Mouse (Mus musculus) embryonic facial prominence, embryonic 10.5 days (tissue): ENCODE measurements around the gene Igsf8. TPM values are rescaled to one million over a fixed set of nuclear protein-coding genes. Genes with fewer than 3 reads are reported as not detected.

Source experiments
- DNase-seq: peaks from one replicate; pipeline ENCODE4 v3.0.0-alpha.2; 2017; ENCODE audit warnings: low spot score
- H3K27ac ChIP-seq: fragments of 300-500 bp; sonication (generic); replicated peaks from 2 replicates; pipeline ENCODE4 v1.5.1; 2016; ENCODE audit warnings: mild to moderate bottlenecking
- H3K27me3 ChIP-seq: fragments of 300-500 bp; sonication (generic); replicated peaks from 2 replicates; pipeline ENCODE4 v1.6.1; 2016; ENCODE audit warnings: low read depth, mild to moderate bottlenecking; ENCODE audit not compliant: poor library complexity, severe bottlenecking
- H3K36me3 ChIP-seq: fragments of 300-500 bp; sonication (generic); replicated peaks from 2 replicates; pipeline ENCODE4 v1.6.1; 2016; ENCODE audit warnings: mild to moderate bottlenecking, moderate library complexity
- H3K4me1 ChIP-seq: fragments of 300-500 bp; sonication (generic); 2 replicates; pipeline ENCODE4 v1.6.1; 2016
- H3K4me3 ChIP-seq: fragments of 300-500 bp; sonication (generic); 2 replicates; pipeline ENCODE4 v1.5.1; 2016; ENCODE audit warnings: mild to moderate bottlenecking, moderate library complexity
- H3K9me3 ChIP-seq: fragments of 300-500 bp; sonication (generic); 2 replicates; pipeline ENCODE4 v1.6.1; 2016; ENCODE audit warnings: mild to moderate bottlenecking
- WGBS: fragments of 180-500 bp; shearing (Covaris S2); methylation state at CpG from one replicate; pipeline ENCODE4 v1.1.7; 2016; 5-methylcytosine and 5-hydroxymethylcytosine counted together
- polyA plus RNA-seq: library from polyadenylated mRNA; unstranded; fragments of >200 nt; fragmentation: Nextera tagmentation; extraction: Ambion mirVana; gene quantifications from 2 replicates; pipeline ENCODE4 v1.2.1, GENCODE M21; 2016

The Igsf8 gene
- polyA plus RNA-seq, 1 experiment from 2014 or later, result 33.7 TPM

DNA sequence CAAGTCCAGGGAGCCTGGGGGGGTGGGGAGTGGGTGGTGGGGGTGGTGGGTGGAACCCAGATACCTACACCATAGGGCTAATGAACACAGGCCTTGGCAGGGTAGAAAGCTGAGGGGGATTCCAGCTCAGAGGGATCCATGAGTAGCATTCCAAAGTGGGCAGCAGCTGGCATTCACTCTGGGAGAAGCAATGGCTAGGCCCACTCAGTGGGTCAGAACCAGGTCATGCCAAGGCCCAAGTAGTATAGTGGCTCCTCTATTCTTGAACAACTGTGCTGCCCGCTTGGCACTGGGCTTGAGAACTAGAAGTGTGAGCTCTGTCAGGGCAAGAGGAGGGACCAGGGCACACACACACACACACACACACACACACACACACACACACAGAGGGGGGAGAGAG is 47.0 kb downstream of the Igsf8 start:
- H3K4me1 ChIP-seq, result peaks cover 63% of the 10 kb centered on the region
- peaks cover 16% of the 10 kb centered on the region for H3K27me3 ChIP-seq
- no peak overlapping the region for H3K4me3 ChIP-seq
- no peaks in the 10 kb centered on the region for H3K36me3 ChIP-seq
- DNase-seq, result no peak
- no peaks in the 10 kb centered on the region for H3K9me3 ChIP-seq
- peak overlapping the region; percentile 51 for H3K27ac ChIP-seq
- WGBS, result 95% methylated on average over 1 of the region's 1 CpGs

DNA sequence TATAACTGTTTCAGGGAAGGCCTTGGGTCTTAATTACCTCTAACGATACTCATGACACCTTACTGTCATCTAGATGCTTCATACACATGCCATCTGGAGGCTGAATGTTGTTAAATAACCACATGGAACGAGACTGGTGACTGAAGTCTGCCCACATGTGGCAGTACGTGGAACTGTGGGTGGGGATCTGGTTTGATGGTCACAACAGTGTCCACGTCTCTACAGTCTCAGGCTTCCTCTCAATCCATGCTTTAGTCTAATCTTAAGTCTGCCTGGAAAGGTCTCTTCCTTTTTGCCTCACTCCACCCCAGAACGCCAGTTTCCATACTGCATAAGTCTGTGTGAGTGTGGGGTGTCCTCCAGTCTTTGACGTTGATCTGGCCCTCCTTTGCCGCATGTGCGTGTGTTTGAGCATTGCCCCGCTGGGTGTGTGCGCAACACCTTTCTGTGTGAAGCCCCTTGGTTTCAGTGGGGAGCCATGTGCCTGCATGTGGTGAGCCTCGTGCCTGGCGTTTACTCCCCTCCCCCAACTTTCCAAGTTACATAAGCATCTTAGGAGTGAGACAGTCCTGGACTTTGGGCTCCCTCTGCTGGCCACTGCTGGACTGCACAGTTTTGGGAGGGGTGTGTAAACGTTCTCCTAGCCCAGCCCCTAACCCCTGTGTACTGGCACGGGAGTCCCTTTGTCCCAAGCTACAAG is 48.4 kb downstream of the Igsf8 start:
- WGBS, result 6% methylated on average over 14 of the region's 14 CpGs
- DNase-seq, result peak; percentile 95
- peak overlapping the region; percentile 50 for H3K4me3 ChIP-seq
- H3K36me3 ChIP-seq, result no peaks in the 10 kb centered on the region
- peaks cover 69% of the 10 kb centered on the region for H3K4me1 ChIP-seq
- H3K27me3 ChIP-seq, result peaks cover 29% of the 10 kb centered on the region
- H3K9me3 ChIP-seq, result no peaks in the 10 kb centered on the region
- H3K27ac ChIP-seq, result peak overlapping the region; percentile 92

GRCm38 (mm10) chr1:172311248-172311906 is 49.9 kb downstream of the Igsf8 start:
- WGBS, result 6% methylated on average over 23 of the region's 23 CpGs

DNA sequence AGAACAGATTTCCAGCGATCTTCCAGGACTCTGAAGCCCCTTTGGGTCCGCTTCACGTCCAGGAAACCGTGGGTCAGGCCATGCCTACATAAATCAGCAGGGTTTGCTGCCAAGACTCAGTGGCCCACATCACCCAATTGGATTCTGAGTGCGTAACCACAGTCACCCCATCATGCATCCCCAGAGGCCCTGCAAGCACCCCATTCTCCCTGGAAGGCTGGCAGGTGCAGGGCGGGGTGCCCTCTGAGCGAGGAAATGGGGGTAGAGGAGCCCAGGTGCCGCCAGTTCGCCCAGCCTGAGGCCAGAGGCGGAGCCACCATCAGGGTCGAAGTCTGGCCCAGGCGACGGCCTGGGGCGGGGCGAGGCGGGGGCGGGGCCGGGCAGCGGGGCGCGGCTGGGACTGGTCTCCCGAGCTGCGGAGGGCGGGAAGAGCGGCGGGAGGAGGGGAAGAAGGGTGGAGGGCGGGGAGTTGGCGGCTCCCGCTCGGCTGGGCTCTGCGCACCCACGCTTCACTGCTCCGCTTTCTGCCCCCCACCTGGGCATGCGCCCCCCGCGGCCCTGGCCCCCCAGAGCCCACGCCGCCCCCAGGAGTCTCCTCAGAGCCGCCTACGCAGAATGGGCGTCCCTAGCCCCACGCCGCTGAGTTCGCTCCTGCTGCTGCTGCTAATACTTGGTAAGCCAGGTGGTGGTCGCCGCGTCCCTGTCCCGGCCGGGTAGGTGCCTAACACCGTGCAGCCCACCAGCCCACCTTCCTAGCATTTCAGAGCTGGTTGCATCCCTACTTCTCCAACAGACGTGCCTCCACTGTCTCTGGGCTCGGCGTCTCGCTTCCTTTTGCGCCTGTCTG is 50.7 kb downstream of the Igsf8 start:
- peak; percentile 94 for DNase-seq
- H3K4me3 ChIP-seq, result peak overlapping the region; percentile 80
- peak overlapping the region; percentile 87 for H3K27ac ChIP-seq
- peaks cover 5% of the 10 kb centered on the region; the same call in 1 of the 2 replicates for H3K36me3 ChIP-seq
- H3K4me1 ChIP-seq, result peaks cover 71% of the 10 kb centered on the region
- H3K9me3 ChIP-seq, result no peaks in the 10 kb centered on the region
- H3K27me3 ChIP-seq, result peaks cover 35% of the 10 kb centered on the region
- under 1% methylated on average over 48 of the region's 55 CpGs for WGBS

More at GRCm38 (mm10) chr1:172311248-172311906, 49.9 kb downstream of the Igsf8 start:
- Histone ChIP-seq H3K4me1 (peaks cover 69% of the 10 kb centered on the region), H3K4me3 (peak overlapping the region; percentile 80), H3K27me3 (peaks cover 32% of the 10 kb centered on the region), H3K27ac (peak overlapping the region; percentile 87), H3K36me3 (peaks cover 3% of the 10 kb centered on the region; the same call in 1 of the 2 replicates), H3K9me3 (no peaks in the 10 kb centered on the region)
- peak; percentile 50 for DNase-seq

DNA sequence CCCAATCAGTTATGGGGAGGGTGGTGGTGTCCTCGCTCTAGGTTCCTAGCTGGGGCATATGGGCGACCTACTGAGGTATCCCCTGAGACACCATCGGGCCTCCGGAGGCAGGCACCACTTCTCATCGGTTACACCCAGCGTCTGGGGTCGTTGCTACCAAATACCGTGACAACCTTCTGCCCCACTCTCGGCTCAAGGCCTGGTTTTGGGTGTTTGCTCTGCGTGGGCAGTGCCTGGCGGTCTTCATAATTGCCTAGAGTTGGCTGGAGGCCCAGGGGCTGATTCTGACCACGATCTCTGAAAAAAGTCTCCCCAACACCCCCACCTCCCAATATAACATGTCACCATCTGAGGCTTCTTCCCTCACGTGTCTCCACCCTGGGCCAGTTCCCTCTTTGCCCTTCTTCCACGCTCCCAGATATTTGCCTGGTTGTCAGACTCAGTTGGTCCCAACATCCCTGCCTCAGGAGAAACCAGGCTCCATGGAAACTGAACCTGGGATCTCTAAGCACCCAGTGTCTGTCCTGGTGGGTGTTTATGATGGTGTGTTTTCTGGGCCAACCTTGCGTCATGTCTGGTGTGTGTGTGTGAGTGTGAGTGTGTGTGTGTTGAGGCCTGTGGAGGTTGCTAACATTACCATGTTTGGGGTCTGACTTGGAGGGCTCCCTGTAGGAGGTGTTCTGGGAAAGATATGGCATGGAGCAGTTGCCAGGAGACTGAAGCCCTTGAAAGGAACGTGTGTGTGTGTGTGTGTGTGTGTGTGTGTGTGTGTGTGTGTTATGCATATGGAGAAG is 51.5 kb downstream of the Igsf8 start:
- Histone ChIP-seq H3K36me3 (peaks cover 13% of the 10 kb centered on the region; the same call in 1 of the 2 replicates), H3K4me3 (peak overlapping the region; percentile 80), H3K9me3 (no peaks in the 10 kb centered on the region), H3K27ac (peak overlapping the region; percentile 87), H3K4me1 (peaks cover 76% of the 10 kb centered on the region), H3K27me3 (peaks cover 43% of the 10 kb centered on the region)
- no peak for DNase-seq
- WGBS, result 22% methylated on average over 16 of the region's 16 CpGs

DNA sequence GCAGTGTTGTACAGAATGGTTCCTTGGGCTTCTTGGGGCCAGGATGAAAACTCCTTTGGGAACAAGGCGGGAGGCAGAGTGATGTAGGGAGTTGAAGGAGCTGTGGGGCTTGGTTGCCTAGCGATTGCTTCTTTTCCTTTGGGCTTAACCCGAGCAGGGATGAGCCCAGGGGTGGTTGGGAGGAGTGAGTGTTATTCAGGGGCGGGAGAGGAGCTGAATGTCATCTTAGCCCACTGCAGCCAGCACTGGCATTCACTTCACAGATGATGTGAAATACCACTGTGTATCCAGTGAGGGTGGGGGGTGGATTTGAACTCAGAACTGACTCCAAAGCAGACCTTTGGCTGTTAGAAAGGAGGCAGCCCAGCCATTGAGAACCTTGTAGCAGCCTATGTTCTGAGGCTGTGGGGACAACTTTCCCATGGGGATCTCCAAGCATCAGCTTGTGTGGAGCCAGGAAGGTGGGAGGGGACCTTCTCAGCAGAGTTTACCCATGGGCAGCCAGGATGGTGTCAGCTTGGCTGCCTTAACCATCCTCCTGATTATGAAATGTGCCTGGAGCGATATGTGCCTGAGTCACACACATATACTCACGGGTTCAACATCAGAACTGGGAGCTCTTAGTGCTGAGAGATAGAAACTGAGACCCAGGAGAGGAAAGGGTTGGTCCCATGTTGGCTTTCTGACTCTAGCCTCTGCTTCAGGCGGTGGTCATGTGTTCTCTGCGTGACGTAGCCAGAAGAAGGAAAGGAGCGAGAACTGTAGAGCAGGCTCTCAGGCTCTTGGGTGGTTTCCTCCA is 52.4 kb downstream of the Igsf8 start:
- H3K36me3 ChIP-seq, result peaks cover 22% of the 10 kb centered on the region
- DNase-seq, result no peak
- no peak overlapping the region for H3K27ac ChIP-seq
- peak overlapping the region; percentile 80; the same call in 1 of the 2 replicates for H3K4me3 ChIP-seq
- H3K4me1 ChIP-seq, result peaks cover 75% of the 10 kb centered on the region
- H3K9me3 ChIP-seq, result no peaks in the 10 kb centered on the region
- H3K27me3 ChIP-seq, result peaks cover 46% of the 10 kb centered on the region
- 74% methylated on average over 10 of the region's 10 CpGs for WGBS

- Histone ChIP-seq H3K27ac (no peak overlapping the region), H3K27me3 (peaks cover 46% of the 10 kb centered on the region), H3K36me3 (peaks cover 29% of the 10 kb centered on the region), H3K4me3 (no peak overlapping the region), H3K9me3 (no peaks in the 10 kb centered on the region), H3K4me1 (peaks cover 75% of the 10 kb centered on the region)
- 70% methylated on average over 3 of the region's 3 CpGs for WGBS
- DNase-seq, result no peak
Observed at GRCm38 (mm10) chr1:172314911-172315310, 53.5 kb downstream of the Igsf8 start.

GRCm38 (mm10) chr1:172317431-172317830 is 56.0 kb downstream of the Igsf8 start:
- peaks cover 65% of the 10 kb centered on the region for H3K4me1 ChIP-seq
- no peak overlapping the region for H3K27ac ChIP-seq
- WGBS, result 51% methylated on average over 18 of the region's 18 CpGs
- H3K4me3 ChIP-seq, result peak overlapping the region; percentile 17; the same call in 1 of the 2 replicates
- H3K27me3 ChIP-seq, result peaks cover 50% of the 10 kb centered on the region
- peaks cover 29% of the 10 kb centered on the region for H3K36me3 ChIP-seq
- DNase-seq, result no peak
- no peaks in the 10 kb centered on the region for H3K9me3 ChIP-seq

DNA sequence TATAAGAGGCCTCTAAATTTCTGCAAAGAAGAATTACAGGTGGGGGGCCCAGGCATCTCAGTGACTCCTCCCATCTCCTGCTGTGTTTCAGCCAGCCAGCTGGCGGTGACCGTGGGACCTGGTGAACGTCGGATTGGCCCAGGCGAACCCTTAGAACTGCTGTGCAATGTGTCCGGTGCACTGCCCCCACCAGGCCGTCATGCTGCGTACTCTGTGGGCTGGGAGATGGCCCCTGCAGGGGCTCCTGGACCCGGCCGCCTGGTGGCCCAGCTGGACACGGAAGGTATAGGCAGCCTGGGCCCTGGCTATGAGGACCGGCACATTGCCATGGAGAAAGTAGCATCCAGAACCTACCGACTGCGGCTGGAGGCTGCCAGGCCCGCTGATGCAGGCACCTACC is 56.5 kb downstream of the Igsf8 start:
- no peaks in the 10 kb centered on the region for H3K9me3 ChIP-seq
- 52% methylated on average over 15 of the region's 15 CpGs for WGBS
- H3K36me3 ChIP-seq, result peaks cover 29% of the 10 kb centered on the region
- peaks cover 53% of the 10 kb centered on the region for H3K27me3 ChIP-seq
- H3K4me3 ChIP-seq, result no peak overlapping the region
- no peak overlapping the region for H3K27ac ChIP-seq
- peaks cover 63% of the 10 kb centered on the region for H3K4me1 ChIP-seq
- DNase-seq, result no peak

DNA sequence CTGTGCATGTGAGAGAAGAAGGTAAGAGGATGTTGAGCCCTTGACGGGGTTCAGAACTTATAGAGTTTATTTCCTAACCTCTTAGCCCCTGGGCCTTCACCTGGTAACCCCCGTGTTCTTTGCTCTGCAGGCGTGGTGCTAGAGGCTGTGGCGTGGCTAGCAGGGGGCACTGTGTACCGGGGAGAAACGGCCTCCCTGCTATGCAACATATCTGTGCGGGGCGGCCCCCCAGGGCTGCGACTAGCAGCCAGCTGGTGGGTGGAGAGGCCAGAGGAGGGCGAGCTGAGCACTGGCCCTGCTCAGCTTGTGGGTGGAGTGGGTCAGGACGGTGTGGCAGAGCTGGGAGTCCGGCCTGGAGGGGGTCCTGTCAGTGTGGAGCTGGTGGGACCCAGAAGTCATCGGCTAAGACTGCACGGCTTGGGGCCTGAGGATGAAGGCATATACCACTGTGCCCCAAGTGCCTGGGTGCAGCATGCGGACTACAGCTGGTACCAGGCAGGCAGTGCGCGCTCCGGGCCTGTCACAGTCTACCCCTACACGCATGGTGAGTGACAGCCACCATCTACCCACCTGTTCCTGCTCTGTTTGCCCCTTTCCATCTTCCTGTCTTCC is 57.1 kb downstream of the Igsf8 start:
- Histone ChIP-seq H3K27ac (no peak overlapping the region; the same call in 1 of the 2 replicates), H3K4me3 (no peak overlapping the region), H3K4me1 (peaks cover 62% of the 10 kb centered on the region), H3K9me3 (no peaks in the 10 kb centered on the region), H3K27me3 (peaks cover 53% of the 10 kb centered on the region), H3K36me3 (peaks cover 29% of the 10 kb centered on the region)
- WGBS, result 87% methylated on average over 19 of the region's 19 CpGs
- no peak for DNase-seq

- Histone ChIP-seq H3K27ac (0 out of 2 replicates have a peak overlapping the region, but pooled peaks have one; percentile 8), H3K27me3 (peaks cover 53% of the 10 kb centered on the region), H3K36me3 (peaks cover 29% of the 10 kb centered on the region), H3K4me3 (no peak overlapping the region), H3K4me1 (peaks cover 53% of the 10 kb centered on the region), H3K9me3 (no peaks in the 10 kb centered on the region)
- WGBS, result 84% methylated on average over 7 of the region's 7 CpGs
- no peak for DNase-seq
Observed at GRCm38 (mm10) chr1:172319346-172319745, 57.9 kb downstream of the Igsf8 start.
